Mouse (Mus musculus) thymus, postnatal 36 days (tissue): ENCODE measurements around the gene Capn11.

Source experiments
- DNase-seq, 2 experiments: peaks; one replicate each; pipeline ENCODE4 v3.0.0; 2022; ENCODE audit warnings: mixed read lengths in 2 of 2

Gene Capn11

DNA sequence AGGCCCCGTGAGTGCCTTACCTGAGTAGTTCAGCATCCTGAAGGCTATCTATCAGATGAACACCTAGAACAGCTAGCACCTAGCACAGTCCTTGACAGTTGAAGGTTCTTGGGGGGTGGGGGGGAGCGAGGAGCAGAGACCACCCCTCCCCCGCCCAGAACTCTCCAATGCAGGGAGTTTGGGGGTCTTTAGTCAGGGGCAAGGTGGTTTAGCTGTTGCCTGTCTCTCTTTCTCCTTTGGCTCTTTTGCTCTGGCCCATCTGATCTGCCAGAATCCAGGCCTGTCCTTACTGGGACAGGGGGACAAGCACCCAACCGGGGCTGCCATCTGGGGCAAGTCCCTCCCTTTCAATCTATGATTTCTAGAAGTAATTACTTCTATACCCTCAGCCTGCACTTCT is at the start of gene Capn11:
Gene Capn11, minus strand, starts transcription at position 101 of the 400 bp plus-strand sequence.
- DNase-seq: no peak

DNA sequence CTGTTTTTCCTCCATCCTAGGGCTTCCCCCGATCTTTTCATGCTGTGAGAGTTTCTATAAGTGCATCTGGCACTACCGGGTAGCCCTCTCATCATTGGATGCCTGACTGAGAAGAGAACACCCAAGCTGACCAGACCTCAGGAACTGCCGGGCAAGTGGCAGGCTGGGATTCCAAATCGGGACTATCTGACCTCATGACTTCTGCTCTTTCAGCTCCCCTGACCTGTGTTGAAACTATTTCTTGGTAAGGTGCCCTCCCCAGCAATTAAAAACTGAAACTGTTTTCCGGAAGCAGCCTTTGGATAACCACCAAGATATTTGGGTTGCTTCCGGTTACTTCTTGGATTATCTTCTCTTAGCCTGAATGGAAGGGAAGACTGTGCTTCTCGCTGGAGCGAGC is 49.1 kb upstream of the Capn11 start:
- DNase-seq: no peak

DNA sequence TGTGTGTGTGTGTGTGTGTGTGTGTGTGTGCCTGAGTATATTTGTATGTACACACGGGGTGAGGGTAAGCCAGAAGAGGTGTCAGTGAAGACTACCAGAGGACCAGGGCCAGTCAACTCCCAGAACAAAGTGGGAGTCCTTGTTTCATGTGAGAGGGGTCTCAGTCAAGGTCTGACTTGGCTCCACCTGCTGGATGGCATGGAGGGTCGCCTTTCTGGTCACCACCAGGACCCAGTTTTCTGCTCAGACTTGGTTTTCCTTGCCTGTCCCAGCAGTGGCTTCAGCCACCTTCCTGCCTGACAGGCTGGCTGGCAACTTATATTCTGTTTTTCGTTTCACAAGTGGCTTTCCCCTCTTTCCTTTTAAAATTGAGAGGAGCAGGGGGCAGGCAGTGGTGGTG is 48.3 kb upstream of the Capn11 start:
- no peak for DNase-seq

DNA sequence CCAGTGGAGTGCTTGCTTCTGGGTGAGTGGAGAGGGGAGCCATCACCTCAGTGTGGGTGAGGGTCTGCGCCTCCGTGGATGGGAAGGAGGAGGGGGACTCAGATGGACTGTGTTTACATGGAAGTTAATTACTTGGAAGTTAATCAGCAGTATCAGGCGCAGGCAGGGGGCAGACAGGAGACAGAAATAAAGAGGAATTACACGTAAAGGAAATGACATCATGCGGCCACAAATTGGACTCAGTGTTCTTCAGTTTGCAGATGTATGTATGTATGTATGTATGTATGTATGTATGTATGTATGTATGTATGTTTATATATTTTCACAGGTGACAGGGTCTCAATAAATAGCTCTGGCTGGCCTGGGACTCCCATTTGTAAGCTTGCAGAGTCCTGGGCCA is 47.7 kb upstream of the Capn11 start:
- no peak for DNase-seq

DNA sequence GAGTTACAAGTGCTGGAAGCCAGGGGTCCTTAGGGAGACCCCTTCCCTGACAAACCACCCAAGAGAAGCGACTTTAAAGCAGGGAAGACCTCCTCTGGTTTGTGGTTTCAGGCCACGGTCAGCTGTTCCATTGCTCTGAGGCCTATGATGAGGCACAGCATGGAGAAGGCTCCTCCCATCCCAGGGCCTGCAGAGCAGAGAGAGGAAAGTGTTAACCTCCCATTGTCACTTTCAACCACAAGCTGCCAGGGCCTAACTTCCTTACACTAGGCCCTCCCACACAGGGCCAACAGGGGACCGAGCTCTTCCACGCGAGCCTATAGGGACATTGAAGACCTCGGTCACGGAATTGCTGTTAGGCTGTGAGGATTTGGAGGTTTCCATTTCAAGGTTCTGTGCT is 44.1 kb upstream of the Capn11 start:
- no peak for DNase-seq

DNA sequence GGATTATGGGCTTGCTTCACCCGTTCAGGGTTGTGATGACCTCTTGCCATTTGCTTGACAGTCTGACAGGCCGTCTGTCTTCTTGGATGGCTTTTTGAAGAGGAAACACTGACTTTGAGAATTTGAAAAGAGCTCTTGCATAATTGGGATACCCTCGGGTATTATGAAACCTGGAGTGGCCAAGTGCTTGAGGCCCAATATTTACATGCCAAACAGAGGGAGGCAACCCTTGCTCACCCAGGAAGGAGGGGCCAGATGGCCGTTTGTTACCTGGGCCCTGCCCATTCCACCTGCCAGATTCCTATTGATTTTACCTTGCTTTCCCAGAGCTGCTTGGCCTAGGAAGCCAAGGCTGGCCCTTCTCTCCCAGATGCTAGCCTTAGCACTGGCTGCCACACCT is 43.1 kb upstream of the Capn11 start:
- DNase-seq: no peak

DNA sequence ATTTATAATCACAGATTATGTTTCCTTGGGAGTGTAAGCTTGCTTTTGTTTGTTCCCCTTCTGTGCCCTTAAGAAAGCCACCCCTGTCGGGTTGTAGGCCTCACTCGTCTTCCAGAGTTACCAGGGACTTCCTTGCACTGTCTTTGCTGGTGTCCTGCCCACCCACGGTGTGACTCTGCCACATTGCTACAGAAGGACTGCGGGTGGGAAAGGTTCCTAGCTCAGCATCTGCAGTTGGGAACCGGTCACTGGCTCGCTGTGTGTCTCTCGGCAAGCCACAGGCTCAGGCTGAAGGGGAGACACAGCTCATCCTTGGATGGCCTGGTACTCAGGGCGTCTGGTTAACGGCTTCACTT is 42.1 kb upstream of the Capn11 start:
- no peak for DNase-seq

DNA sequence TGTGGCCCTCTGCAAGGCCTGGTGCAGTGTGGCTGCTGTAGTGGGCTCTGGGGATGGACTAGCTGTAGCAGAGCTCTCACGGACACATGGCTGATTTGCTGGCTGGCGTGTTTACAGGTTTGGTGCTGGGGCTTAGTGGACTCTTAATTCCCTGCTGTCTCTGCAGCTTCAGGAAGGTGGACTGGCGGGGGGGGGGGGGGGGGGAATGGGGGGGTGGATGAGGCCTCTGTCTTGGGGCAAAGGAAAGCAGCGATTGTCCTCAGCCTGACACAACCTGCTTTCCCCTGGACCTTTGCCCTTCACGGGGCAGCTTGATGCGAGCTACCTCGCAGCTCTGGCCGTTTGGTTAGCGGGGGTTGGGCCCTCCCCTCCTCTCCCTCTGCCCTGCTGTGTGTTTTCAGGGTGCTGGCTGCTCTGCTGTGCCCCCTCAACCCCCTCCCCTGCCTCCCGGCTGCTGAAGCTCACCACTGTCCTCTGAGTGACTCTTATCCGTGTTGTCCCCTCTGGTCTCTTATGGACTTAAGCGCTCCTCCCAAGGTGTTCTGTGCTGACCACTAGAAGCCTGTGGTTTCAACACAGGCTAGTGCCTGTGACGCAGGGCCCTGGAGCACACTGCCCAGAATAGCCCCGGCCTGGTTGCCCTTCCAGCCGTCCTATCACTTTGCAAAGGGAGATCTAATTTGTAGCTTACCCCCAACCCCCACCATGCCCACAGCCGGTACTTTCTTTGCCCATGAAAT is 41.5 kb upstream of the Capn11 start:
- DNase-seq: no peak

DNA sequence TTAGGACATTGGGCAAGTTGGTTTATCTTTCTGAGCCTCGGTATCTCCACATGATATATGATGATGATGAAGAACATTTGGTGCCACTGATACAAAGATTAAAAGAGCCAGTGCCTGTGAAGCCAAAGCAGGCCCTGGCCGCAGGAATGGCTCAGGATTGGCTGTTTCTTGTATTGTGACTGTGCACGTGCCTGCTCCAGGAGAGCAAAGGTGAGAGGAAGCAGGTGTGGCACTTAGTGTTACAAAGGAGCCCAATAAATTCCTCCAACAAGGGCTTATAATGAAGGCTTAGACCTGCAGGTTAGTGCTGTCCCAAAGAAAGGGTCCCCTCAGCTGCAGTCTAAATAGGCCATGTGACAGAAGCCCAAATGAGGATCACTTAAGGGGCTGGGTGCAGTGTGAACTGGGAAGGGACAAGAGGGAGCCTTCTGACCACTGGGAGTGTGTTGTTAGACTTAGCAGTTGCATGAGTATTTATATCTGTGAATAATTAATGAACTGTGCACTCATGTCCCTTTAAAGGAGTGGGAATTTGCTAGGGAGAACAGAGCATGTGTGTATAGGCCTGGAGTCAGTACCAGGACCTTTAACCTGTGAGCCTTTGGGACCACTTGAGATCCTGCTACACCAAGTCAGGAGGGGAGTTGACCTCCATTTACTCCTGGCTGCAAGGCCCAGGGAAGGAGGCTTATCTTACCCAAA is 40.1 kb upstream of the Capn11 start:
- DNase-seq: no peak

DNA sequence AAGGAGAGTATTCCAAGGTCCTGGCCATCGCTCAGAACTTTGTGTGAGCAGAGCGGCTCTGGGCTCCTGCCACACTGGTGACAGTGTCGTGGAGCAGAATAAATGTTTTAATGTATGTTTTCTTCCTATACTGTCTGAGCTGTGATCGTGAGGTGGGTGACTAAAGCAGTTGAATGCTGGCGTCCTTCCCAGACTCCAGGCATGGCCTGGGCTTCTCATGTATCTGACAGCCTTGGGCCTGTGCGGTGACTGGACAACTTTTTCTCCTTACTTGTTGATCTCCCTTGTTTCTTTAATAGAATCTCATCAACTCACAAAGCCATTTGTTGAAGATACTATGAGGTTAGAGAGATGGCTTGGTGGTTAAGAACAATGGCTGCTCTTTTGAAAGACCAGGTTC is 39.2 kb upstream of the Capn11 start:
- no peak for DNase-seq

DNA sequence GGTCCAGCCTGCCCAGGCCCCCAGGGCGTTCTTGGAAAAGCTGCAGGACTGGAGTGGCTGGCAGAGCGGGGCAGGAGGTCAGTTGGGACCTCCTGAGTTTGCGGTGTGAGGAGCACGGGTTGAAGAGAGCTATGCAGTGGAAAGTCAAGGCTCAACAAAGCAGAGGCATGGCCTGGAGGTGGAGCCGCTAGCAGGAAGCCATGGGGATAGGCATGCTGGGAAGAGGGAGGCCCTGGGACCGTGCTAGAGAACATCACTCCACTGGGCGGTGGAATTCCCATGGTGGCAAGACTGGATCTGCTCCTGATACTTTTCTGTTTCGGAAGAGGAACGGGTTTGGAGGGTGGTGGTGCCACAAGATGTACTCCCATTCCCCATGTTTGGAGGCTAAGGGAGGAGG is 37.9 kb upstream of the Capn11 start:
- DNase-seq: no peak

DNA sequence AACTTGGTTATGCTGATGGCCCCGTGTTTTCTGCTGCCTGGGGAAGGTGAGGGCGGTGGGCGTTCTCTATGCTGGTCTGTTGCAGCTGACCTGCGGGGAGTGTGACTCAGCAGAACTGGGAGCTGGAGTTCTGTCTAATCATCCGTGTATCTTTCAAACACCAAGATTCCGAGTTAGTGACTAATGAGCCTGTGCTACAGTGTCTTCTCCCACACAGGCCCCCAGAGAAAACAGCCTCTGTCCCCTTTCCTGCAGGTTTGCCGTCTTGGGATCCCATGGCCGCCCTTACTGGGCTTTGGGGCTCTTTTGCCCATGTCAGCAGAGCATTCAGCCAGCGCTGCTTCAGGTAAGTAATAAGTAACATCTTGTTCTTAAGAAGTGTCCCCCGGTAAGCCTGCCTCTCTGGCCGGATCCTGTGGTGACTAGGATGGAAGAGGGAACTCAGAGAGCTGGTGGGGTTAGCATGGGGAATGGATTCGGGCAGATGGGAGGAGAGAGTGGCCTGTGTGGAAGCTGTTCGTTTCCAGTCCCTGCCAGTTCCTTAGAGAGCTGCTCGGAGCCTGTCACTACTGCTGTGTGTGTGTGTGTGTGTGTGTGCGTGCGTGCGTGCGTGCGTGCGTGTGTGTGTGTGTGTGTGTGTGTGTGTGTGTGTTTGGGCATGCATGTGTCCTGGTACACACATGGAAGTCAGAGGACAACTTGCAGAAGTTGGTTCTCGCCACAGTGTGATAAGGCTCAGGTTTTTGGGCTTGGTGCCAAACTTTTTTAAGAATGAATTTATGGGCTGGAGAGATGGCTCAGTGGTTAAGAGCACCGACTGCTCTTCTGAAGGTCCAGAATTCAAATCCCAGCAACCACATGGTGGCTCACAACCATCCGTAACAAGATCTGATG is 36.3 kb upstream of the Capn11 start:
- no peak for DNase-seq

DNA sequence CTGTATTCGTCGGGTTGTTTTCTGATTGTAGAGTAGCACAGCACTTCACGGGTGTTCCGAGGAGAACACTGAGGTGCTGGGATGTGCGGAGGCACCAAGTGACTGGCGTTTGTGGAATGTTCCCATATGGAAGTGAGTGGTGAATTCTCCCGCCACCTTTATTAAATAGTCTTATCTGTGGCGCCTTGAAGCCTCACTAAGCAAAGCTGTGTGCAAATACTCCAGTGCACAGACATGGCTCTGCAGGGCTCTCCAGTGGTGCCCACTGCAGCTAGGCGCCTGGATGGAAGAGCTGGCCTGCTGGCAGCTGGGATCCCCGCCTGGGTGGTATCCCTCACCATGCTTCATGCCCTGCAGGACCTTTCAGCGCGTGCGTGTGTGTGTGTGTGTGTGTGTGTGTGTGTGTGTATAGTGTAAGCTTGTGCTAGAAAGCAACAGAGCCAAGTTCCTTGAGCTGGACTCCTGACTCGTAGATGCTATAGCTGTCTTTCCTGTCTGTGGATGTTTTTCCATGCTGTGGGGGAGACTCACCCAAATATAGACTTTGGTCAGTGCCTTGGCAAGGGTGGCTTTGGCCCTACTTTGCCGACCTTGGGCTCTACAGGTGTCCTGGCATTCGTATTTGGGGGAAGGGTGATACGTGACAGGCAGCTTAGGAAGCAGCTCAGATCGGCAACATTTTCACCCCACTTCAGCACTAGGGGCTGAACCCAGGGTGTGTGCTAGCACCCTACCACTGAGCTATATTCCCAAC is 34.9 kb upstream of the Capn11 start:
- DNase-seq: no peak

DNA sequence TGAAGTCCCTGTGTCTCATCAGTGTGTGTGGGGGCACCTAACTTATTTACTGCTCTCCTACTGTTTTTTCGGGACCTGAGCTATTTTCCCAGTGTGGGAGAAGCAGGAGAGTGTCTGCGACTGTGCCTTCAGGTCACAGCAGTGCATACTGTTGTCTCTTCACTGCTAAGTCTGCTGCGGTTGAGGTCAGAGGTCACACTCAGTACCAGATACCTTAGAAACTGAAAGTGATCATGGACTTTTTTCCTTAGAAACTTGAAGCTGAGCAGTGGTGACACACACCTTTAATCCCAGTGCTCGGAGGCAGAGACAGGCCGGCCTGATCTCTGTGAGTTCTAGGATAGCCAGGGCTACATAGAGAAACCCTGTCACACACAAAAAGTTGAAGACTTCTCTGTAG is 33.0 kb upstream of the Capn11 start:
- no peak for DNase-seq

DNA sequence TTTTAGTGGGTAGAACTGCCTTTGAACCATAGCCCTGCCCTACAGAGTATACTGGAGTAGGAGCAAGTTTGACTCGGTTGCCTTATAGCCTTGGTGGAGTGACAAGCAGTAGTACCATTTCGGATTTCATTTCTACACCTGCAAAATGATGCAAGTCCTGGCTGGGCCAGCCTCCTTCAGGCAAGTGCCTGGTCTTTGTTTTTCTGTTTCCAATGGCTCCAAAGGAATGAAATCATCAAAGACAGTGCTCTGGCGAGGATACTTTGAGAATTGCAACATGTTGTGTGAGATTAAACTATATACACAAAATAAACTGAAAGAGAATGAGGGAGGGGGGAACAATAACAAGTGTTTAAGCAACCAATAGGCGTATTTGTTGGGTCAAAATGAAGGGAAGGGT is 30.9 kb upstream of the Capn11 start:
- DNase-seq: no peak

DNA sequence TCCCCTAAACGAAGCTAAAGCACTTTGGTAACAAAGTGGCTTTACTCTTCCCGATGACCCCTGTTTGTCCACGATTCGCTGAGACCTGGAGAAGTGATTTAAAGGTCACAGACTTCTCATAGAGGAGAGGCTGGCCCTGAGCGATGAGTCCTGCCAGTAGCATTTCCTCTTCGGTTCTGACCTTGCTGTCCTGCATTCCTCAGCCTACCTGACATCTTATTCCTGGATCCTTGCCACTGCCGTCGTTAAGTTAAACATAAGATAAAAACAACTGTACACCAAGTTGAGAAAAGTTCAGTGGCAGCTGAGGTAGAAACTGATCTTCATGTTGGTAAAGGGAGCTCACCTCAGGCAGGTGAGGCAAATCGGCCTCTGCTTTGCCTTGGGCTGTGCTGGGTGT is 30.0 kb upstream of the Capn11 start:
- no peak for DNase-seq

DNA sequence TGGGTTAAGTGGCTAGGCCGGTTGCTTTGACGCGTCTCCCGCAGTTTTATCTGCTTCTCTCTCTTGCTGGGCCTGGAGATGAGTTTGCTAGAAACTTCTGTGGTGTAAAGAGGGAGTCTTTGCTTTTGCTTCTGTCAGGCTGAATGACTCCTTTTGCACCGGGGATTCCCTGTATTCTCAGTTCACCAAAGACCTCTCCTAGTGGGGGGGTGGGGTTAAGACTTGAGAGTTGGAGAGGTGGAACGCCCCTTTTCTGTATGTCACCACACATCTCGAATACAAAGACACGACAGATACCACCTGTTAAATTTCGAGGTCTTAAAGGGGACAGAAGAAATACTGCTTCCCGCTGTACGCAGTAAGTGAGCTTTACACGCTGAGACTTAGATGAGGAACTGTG is 27.6 kb upstream of the Capn11 start, which contains the start of gene Tmem63b:
Gene Tmem63b, minus strand, starts transcription at position 190 of the 400 bp plus-strand sequence.
- DNase-seq: no peak

DNA sequence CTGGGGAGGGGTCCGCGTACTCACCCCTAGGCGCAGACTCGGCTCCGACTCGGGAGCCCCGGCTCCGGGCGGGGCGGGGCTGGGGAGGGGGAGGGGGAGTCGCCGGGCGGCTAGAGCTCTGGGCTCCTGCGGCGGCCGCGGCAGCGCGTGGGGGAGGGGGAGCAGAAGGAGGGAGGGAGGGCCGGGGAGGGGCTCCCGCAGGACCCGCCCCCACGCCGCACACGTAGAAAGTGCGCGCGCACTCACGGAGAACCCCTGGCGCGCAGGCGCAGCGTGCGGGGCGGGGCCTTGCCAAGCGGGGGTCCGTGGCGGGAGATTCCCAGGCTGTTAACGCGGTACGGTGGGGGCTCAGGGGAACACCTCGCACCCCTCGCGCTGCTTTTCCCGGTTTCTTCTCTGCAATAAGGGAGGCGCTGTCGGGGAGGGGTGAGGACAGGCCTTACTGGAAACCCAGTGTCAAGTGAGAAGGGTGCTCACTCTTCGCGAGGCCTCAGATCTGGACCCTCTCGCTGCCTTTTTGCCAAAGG is 27.0 kb upstream of the Capn11 start, which contains the start of gene Mrpl14:
Gene Mrpl14, plus strand, starts transcription at position 230 of the 527 bp plus-strand sequence.
- peak; percentile 93 for DNase-seq

DNA sequence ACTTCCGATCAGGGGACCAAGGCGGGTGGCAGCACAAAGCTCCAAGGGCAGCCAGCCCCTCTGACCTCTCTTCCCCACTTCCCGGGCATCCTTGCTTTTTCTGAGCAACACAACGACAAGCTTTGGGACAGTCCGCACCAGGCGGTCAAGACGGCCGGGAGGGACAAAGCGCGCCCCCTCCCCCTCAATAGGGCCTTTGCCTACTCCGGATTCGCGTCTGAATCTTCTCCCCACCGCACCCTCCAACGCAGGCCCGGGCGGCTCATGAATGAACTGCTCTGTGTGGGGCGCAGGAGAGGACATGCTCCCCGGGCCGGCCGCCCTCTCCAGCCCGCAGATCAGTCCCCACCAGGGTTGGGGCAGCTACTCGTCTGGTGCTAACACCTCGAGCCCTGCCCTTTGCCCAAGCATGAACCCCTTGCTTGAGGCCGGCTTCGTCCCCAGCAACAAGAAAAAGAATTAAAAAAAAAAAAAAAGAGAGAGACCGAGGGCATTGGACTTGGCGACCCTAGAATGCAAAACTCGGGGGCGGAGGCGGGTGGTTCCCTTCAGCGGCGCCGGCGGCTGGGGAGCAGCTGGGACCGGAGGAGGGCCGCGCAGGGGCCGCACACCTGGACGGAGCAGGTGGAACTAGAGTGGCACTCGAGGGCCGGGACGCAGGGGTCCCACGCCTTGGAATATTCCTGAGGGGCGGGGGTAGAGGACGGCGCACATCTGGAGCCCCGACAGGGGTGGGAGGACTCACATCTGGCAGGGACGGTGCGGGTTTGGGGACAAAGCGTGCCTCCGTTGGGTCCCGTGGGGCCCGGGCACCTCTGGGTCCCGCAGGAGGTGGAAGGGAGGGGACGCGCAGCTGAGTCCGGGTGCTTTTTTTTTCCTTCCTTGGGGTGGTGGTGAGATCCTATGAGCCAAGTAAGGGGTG is 26.3 kb upstream of the Capn11 start:
- peak; percentile 41 to 63 for DNase-seq

DNA sequence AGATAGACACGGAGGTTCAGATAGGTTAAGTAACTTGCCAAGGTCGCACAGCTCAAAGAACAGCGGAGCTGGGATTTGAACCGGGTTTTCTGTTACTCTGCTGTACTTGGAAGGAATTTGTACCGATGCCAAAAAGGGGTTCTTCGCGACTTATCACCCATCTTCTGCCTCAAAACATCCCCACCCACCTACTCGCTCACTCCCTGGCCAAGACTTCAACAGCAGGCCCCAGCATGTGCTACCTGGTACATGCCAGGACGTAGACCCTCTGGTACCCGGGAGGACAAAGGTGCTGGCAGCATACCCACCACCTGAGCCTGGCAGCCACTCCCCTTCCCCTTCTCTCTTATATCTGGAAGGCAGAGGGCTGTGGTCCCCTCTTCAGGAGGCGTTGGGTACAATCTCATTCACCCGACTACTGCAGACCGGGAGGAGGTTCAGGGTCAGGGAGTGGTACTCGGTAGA is 25.6 kb upstream of the Capn11 start:
- DNase-seq: no peak

DNA sequence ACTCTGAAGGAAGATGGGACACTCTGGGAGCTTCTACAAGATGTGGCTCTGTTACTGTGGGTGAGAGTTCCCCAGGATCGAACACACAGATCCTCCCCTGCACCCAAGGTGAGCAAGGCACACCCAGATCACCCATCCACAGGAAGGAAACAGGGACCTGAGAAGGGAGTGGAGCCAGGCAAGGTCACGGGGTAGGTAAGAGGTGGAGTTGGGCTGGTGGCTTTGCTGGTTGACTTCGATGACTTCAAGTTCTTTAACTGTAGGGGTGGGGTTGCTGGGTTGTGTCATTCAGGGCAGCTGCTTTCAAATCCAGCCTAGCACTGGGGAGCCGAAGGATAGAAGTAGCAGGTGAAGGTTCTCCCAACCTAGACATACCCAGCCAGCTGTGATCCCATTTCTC is 23.7 kb upstream of the Capn11 start:
- DNase-seq: no peak
